Mouse (Mus musculus) olfactory bulb, adult 2 months (tissue): Measurements from ENCODE around the gene Cenpf.

Experiments
- CTCF ChIP-seq: fragments of 200-500 bp; IDR thresholded peaks from 2 replicates; pipeline ENCODE4 v1.5.1; 2012; ENCODE audit warnings: low read depth, mild to moderate bottlenecking, low read length, moderate library complexity; ENCODE audit not compliant: insufficient read depth
- POLR2A ChIP-seq: fragments of 200-500 bp; IDR thresholded peaks from 2 replicates; pipeline ENCODE4 v1.6.1; 2012; ENCODE audit warnings: mild to moderate bottlenecking, low read depth, low read length, moderate library complexity; ENCODE audit not compliant: insufficient read depth

- TF ChIP-seq CTCF (no peak), POLR2A (no peak)
Measured at GRCm38 (mm10) chr1:189631906-189632675, 55.8 kb downstream of the Cenpf start.
